Mouse (Mus musculus) forebrain, embryonic 14.5 days (tissue): ENCODE results near the gene Cyp4f39. TPM values are rescaled to one million over a fixed set of nuclear protein-coding genes. Genes with fewer than 3 reads are reported as not detected.

ENCODE experiments used
- ATAC-seq: fragments of 200-750 bp; cut with Nextera tagmentation; 2 replicates; pipeline ENCODE4 v1.8.0; 2017; ENCODE audit warnings: mild to moderate bottlenecking, moderate library complexity
- DNase-seq: peaks from one replicate; pipeline ENCODE4 v3.0.0-alpha.2; 2015; ENCODE audit warnings: low spot score
- H3K27ac ChIP-seq: fragments of 300-500 bp; sonication (generic); 2 replicates; pipeline ENCODE4 v1.5.1; 2014; ENCODE audit warnings: low read depth, mild to moderate bottlenecking, control low read depth, low read length, moderate library complexity
- H3K27me3 ChIP-seq: fragments of 300-500 bp; sonication (generic); replicated peaks from 2 replicates; pipeline ENCODE4 v1.6.1; 2014; ENCODE audit warnings: low read length, control low read depth, mixed read lengths; ENCODE audit not compliant: control insufficient read depth, insufficient read depth
- H3K36me3 ChIP-seq: fragments of 300-500 bp; sonication (generic); 2 replicates; pipeline ENCODE4 v1.6.1; 2014; ENCODE audit warnings: low read length, control low read depth; ENCODE audit not compliant: control insufficient read depth, insufficient read depth
- H3K4me1 ChIP-seq: fragments of 300-500 bp; sonication (generic); 2 replicates; pipeline ENCODE4 v1.6.1; 2014; ENCODE audit warnings: antibody characterized with exemption, low read length, control low read depth; ENCODE audit not compliant: control insufficient read depth, insufficient read depth
- H3K4me2 ChIP-seq: fragments of 300-500 bp; sonication (generic); 2 replicates; pipeline ENCODE4 v1.6.1; 2014; ENCODE audit warnings: mild to moderate bottlenecking, control low read depth, low read length
- H3K4me3 ChIP-seq: fragments of 300-500 bp; sonication (generic); 2 replicates; pipeline ENCODE4 v1.5.1; 2014; ENCODE audit warnings: low read depth, low read length, control low read depth
- H3K9ac ChIP-seq: fragments of 300-500 bp; sonication (generic); 2 replicates; pipeline ENCODE4 v1.6.1; 2014; ENCODE audit warnings: mild to moderate bottlenecking, low read length, control low read depth, moderate library complexity
- H3K9me3 ChIP-seq: fragments of 300-500 bp; sonication (generic); replicated peaks from 2 replicates; pipeline ENCODE4 v1.6.1; 2016; ENCODE audit warnings: low read length, control low read depth, mixed read lengths; ENCODE audit not compliant: control insufficient read depth
- WGBS: fragments of 180-500 bp; shearing (Covaris S2); extraction: QIAGEN DNeasy Blood & Tissue Kit; methylation state at CpG from one replicate; pipeline ENCODE4 v1.1.7; 2014; 5-methylcytosine and 5-hydroxymethylcytosine counted together
- polyA plus RNA-seq: library from polyadenylated mRNA; unstranded; fragments of >200 nt; fragmentation: Nextera tagmentation; extraction: Ambion mirVana; gene quantifications from 2 replicates; pipeline ENCODE4 v1.2.1, GENCODE M21; 2014

The Cyp4f39 gene
- polyA plus RNA-seq, 1 experiment from 2014 or later, result 0.33 TPM

DNA sequence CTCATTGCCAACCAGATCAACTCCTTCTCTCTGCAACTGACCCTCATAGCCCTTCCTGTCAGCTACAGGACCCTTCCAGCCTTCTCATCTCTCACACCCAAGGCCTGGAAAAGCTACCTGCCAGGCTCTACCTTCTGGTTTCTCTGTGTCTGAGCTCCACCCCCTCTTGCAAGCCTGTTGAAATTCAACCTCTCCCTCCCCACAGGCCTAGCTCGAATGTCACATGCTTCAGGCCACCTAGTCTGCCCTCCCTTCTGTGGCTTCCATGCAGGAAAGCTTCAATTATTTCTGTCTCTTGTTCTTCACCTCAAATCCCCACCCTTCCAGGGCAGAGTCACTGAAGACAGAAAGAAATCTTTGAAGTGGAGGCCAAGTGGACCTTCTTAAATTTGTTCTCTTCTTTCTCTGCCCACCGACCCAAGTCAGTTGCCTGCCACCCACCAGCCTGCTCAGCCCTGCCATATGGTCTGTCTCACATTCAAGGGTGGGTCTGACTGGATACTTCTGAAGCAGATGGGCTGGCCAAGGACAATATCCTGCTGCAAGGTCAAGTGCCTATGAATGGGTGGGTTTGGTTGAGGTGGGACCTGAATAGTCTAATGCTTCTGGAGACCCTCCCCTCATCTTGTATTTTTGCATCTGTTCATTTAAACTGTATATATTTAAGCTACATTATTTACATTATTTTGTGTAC is 1.5 kb upstream of the Cyp4f39 start:
- DNase-seq (no peak), ATAC-seq (no peak)
- no peak overlapping the region for H3K4me2 ChIP-seq
- no peaks in the 10 kb centered on the region for H3K9me3 ChIP-seq
- 65% methylated on average over 2 of the region's 2 CpGs for WGBS
- H3K4me3 ChIP-seq, result no peak overlapping the region
- H3K27me3 ChIP-seq, result 0 out of 2 replicates have a peak, but pooled peaks cover 4% of the 10 kb centered on the region
- H3K27ac ChIP-seq, result no peak overlapping the region
- no peak overlapping the region for H3K9ac ChIP-seq
- H3K36me3 ChIP-seq, result no peaks in the 10 kb centered on the region
- peaks cover 6% of the 10 kb centered on the region for H3K4me1 ChIP-seq

DNA sequence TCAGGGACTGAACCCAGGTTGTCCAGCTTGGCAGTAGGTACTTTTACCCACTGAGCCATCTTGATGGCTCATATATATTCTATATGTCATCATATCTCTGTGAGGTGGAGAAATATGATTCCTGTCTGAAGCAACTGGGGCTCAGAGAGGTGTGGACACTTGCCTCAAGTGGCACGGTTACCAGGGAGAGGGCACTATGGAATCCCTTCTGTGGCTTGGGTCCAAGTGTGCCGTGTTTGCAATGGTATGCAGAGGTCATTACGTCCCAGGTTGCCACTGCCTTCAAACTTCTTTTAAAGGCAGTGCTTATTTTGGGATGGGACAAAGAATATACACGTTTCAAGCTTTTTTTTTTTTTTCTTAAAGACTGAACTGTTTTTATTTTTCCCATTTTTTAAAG is 1.7 kb downstream of the Cyp4f39 start:
- WGBS, result 73% methylated on average over 4 of the region's 4 CpGs
- H3K4me3 ChIP-seq, result no peak overlapping the region
- H3K4me1 ChIP-seq, result peaks cover 6% of the 10 kb centered on the region
- no peak for ATAC-seq
- H3K27me3 ChIP-seq, result 0 out of 2 replicates have a peak, but pooled peaks cover 4% of the 10 kb centered on the region
- H3K9me3 ChIP-seq, result no peaks in the 10 kb centered on the region
- H3K27ac ChIP-seq, result no peak overlapping the region
- H3K9ac ChIP-seq, result no peak overlapping the region
- no peak overlapping the region for H3K4me2 ChIP-seq
- no peaks in the 10 kb centered on the region for H3K36me3 ChIP-seq
- no peak for DNase-seq

DNA sequence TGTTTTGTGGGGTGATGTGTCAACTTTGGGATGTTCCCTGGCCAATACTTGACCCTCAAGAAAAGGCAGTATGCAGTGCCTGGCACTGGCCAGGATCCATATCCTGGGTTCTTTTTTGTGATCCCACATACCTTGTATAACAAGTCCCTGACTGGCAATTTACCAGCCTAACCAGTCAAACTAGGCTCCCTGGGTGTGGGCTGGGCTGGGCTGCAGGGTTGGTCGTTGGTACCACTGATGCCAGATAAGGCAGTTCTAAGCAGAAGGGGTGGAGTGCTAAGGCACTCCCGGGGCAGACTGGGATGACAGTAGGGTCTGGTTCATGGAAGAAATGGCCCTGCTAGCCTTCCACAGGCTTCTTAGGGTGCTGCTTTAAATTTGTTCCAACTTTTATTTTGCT is 2.5 kb downstream of the Cyp4f39 start:
- no peak for DNase-seq
- H3K9ac ChIP-seq, result no peak overlapping the region
- no peak overlapping the region for H3K4me2 ChIP-seq
- WGBS, result 55% methylated on average over 2 of the region's 2 CpGs
- no peaks in the 10 kb centered on the region for H3K9me3 ChIP-seq
- no peak overlapping the region for H3K4me3 ChIP-seq
- no peak for ATAC-seq
- no peak overlapping the region for H3K27ac ChIP-seq
- peaks cover 6% of the 10 kb centered on the region for H3K4me1 ChIP-seq
- H3K36me3 ChIP-seq, result no peaks in the 10 kb centered on the region
- 0 out of 2 replicates have a peak, but pooled peaks cover 4% of the 10 kb centered on the region for H3K27me3 ChIP-seq

DNA sequence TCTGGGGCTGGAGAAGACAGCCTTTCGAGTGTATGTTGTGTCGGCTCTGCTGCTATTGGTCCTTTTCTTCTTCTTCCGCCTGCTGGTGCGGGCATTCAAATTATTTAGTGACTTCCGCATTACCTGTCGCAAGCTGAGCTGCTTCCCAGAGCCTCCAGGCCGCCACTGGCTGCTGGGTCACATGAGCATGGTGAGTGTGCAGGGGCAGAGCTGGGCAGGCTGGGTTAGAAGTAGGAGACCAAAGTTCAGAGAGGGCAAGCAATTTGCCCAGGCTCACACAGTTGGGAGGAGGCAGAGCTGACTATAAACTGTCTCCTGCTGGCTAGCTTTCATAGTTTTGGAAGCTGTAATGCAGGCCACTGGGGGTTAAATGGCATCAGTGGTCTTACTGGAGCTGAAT is 16.0 kb downstream of the Cyp4f39 start:
- WGBS, result 61% methylated on average over 7 of the region's 7 CpGs

DNA sequence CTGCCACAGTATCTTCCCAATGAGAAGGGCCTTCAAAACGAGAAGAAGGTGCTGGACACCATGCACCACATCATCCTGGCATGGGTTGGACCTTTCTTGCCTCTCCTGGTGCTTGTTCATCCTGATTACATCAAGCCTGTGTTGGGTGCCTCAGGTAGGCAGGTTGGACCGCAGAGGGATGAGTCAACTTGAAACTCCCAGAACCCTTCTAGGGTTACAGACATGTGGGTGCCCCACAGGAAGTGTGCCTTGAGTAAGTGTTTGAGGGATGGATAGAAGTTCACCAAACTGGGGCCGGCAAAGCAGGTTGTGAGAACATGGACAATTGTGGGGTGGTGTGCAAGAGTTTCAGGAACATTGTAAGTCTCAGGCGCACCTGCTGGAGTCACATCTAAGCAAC is 18.3 kb downstream of the Cyp4f39 start:
- no peak for ATAC-seq
- no peaks in the 10 kb centered on the region for H3K36me3 ChIP-seq

More for the DNA sequence above, 16.0 kb downstream of the Cyp4f39 start:
- no peaks in the 10 kb centered on the region for H3K36me3 ChIP-seq
- H3K4me3 ChIP-seq, result no peak overlapping the region
- H3K27ac ChIP-seq, result no peak overlapping the region
- H3K27me3 ChIP-seq, result no peaks in the 10 kb centered on the region
- no peak for DNase-seq
- no peak overlapping the region for H3K9ac ChIP-seq
- H3K9me3 ChIP-seq, result no peaks in the 10 kb centered on the region
- no peak overlapping the region for H3K4me2 ChIP-seq
- H3K4me1 ChIP-seq, result no peaks in the 10 kb centered on the region
- no peak for ATAC-seq

DNA sequence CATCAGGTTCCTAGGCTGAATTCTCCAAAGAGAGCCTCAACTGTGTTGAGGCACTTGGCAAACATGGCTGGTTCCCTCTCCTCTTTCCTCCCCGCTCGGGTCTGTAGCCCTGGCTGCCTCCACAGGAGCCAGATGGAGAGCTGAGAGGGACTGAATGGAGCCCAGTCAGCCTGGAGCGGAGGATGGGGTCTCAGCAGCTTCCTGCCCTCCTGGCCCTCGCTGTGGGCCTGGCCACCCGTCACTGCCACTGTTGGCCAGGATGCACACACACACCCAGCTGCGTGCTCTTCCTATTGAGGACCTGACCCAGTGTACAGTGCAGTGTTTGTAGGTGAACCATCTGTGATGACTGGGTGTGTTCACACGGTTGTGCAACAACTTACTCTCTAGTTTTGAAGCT is 19.7 kb downstream of the Cyp4f39 start:
- no peak overlapping the region for H3K4me2 ChIP-seq
- H3K9me3 ChIP-seq, result no peaks in the 10 kb centered on the region
- WGBS, result 70% methylated on average over 7 of the region's 7 CpGs
- H3K9ac ChIP-seq, result no peak overlapping the region
- DNase-seq, result no peak
- H3K4me3 ChIP-seq, result no peak overlapping the region
- no peaks in the 10 kb centered on the region for H3K27me3 ChIP-seq
- ATAC-seq, result no peak
- H3K36me3 ChIP-seq, result no peaks in the 10 kb centered on the region
- no peak overlapping the region for H3K27ac ChIP-seq
- no peaks in the 10 kb centered on the region for H3K4me1 ChIP-seq

More for the DNA sequence above, 18.3 kb downstream of the Cyp4f39 start:
- H3K4me3 ChIP-seq, result no peak overlapping the region
- no peak overlapping the region for H3K27ac ChIP-seq
- DNase-seq, result no peak
- H3K27me3 ChIP-seq, result no peaks in the 10 kb centered on the region
- no peaks in the 10 kb centered on the region for H3K4me1 ChIP-seq
- H3K4me2 ChIP-seq, result no peak overlapping the region
- H3K9me3 ChIP-seq, result no peaks in the 10 kb centered on the region
- WGBS, result 90% methylated on average over 4 of the region's 4 CpGs
- no peak overlapping the region for H3K9ac ChIP-seq

DNA sequence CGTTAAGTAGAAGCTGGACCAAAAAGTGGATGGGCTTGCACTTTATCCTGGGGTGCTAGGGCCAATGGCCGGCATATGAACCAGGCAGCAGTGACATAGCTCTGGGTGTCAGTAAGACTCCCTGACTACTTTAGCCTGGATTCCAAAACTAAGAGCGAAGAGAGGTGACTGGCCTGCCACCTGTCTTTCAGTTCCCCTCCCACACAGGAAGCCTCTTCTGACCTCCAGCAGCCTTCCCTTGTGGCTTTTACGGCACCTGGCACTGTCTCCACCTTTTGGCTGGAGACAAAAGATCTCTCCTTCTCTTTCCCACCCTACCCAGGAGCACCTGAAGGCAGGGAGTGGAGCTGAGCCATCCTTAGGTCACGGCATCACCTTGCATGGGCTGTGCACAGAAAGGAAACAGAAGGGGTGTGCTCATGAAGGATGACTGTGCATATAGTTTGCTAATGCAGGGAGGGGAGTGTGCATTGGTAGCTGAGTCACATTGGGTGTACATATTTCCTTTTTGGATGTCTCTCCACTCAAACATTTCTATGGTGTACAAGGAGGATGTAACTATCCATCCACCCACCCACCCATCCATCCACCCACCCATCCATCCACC is 22.5 kb downstream of the Cyp4f39 start:
- no peaks in the 10 kb centered on the region for H3K4me1 ChIP-seq
- no peaks in the 10 kb centered on the region for H3K36me3 ChIP-seq
- H3K27me3 ChIP-seq, result no peaks in the 10 kb centered on the region
- DNase-seq (no peak), ATAC-seq (no peak)
- H3K9ac ChIP-seq, result no peak overlapping the region
- no peaks in the 10 kb centered on the region for H3K9me3 ChIP-seq
- H3K4me3 ChIP-seq, result no peak overlapping the region
- no peak overlapping the region for H3K27ac ChIP-seq
- WGBS, result 85% methylated on average over 5 of the region's 5 CpGs
- H3K4me2 ChIP-seq, result no peak overlapping the region

DNA sequence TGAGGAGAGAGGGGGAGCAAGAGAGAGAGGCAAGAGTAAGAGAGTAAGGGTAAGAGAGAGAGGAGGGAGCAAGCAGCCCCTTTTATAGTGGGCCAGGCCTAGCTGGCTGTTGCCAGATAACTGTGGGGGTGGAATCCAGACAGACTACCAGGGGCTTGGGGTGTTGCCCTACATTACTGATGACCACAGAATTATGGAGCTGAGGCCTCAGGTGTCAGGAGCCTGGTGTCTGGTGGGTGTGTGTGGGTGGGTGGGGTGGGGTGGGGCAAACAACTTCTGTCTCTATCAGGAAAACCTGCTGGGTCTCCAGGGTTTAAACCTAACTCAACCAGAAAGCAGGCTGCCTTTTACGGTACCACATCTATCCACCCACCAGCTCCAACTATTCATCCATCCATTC is 24.7 kb downstream of the Cyp4f39 start:
- Histone ChIP-seq H3K4me3 (no peak overlapping the region), H3K4me1 (no peaks in the 10 kb centered on the region), H3K27me3 (no peaks in the 10 kb centered on the region), H3K4me2 (no peak overlapping the region), H3K27ac (no peak overlapping the region), H3K36me3 (no peaks in the 10 kb centered on the region), H3K9ac (no peak overlapping the region), H3K9me3 (no peaks in the 10 kb centered on the region)
- no peak for ATAC-seq
- no peak for DNase-seq
- WGBS, result 92% methylated on average over 1 of the region's 1 CpGs

DNA sequence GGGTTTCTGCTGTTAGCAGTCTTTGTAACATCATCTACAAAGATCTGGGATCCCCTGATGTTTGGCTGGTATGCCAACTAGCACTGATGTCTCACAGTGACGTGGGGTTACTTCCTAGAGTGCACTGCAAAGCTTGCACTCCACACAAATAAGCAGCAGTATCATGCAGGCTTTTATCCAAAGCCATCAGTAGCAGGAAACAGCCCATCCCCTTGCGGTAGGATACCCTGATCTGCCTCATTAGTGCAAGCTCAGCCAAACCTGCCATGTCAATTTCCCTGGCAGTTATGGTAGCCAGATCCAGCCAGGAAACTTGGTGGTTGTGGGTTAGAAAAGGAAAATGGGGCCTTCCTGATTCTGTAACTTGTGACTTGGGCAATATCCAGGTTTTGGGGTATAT is 26.2 kb downstream of the Cyp4f39 start:
- Histone ChIP-seq H3K9ac (no peak overlapping the region), H3K36me3 (no peaks in the 10 kb centered on the region), H3K4me3 (no peak overlapping the region), H3K4me1 (no peaks in the 10 kb centered on the region), H3K9me3 (no peaks in the 10 kb centered on the region), H3K4me2 (no peak overlapping the region), H3K27ac (no peak overlapping the region), H3K27me3 (no peaks in the 10 kb centered on the region)
- ATAC-seq (no peak), DNase-seq (no peak)
- 65% methylated on average over 2 of the region's 2 CpGs for WGBS
